ENCODE assay signal across 8 mouse cellular contexts in genomic region chr9:58581958-58582540, GRCm38 (mm10). TPM values are rescaled to one million over a fixed set of nuclear protein-coding genes. Genes with fewer than 3 reads are reported as not detected.
DNase-seq lines count a peak whose midpoint lies in the region; ATAC-seq and TF ChIP-seq lines count a peak whose summit lies in the region.

Gene Nptn (plus strand): TSS chr9:58582240.

- no peaks in the 10 kb centered on the region for H3K36me3 ChIP-seq in hindbrain, embryonic 10.5 days
- no peaks in the 10 kb centered on the region for H3K36me3 ChIP-seq in lung, postnatal 0 days (ENCODE audit: insufficient read depth, low read length)

- H3K4me2 ChIP-seq in lung, postnatal 0 days (replicated peaks; ENCODE audit: low read depth, low read length) = peak within 1 kb of the TSS; percentile 66

- peak within 1 kb of the TSS; percentile 94 for H3K9ac ChIP-seq in lung, postnatal 0 days (replicated peaks; ENCODE audit: low read depth)

- H3K27ac ChIP-seq in hindbrain, embryonic 10.5 days = peak within 1 kb of the TSS; percentile 97
- peak within 1 kb of the TSS; percentile 97 for H3K27ac ChIP-seq in lung, postnatal 0 days (ENCODE audit: low read length)

- peak; percentile 46; the same call in 1 of the 2 replicates for TF ChIP-seq EP300 in lung, postnatal 0 days (IDR thresholded peaks at IDR 0.05)

- H3K27me3 ChIP-seq in hindbrain, embryonic 10.5 days (ENCODE audit: insufficient read depth, poor library complexity, severe bottlenecking) = no peaks in the 10 kb centered on the region
- no peaks in the 10 kb centered on the region for H3K27me3 ChIP-seq in lung, postnatal 0 days (replicated peaks; ENCODE audit: insufficient read depth, low read length)

- no peaks in the 10 kb centered on the region for H3K9me3 ChIP-seq in hindbrain, embryonic 10.5 days
- no peaks in the 10 kb centered on the region for H3K9me3 ChIP-seq in lung, postnatal 0 days (ENCODE audit: low read length)

- peaks cover 28% of the 10 kb centered on the region for H3K4me1 ChIP-seq in hindbrain, embryonic 10.5 days (replicated peaks)
- H3K4me1 ChIP-seq in lung, postnatal 0 days (ENCODE audit: insufficient read depth, low read depth, low read length) = no peaks in the 10 kb centered on the region

- H3K4me3 ChIP-seq in hindbrain, embryonic 10.5 days = peak within 1 kb of the TSS; percentile 92
- H3K4me3 ChIP-seq in lung, postnatal 0 days (ENCODE audit: low read depth, low read length) = peak within 1 kb of the TSS; percentile 72

- TF ChIP-seq CTCF in lung, postnatal 0 days (IDR thresholded peaks at IDR 0.05) = no peak

- WGBS in hindbrain, embryonic 10.5 days = under 1% methylated on average over 52 of the region's 56 CpGs
- WGBS in lung, postnatal 0 days = 3% methylated on average over 30 of the region's 56 CpGs

- peak; percentile 84 for ATAC-seq in frontal cortex, adult (ENCODE audit: low TSS enrichment)
- peak; percentile 99 for ATAC-seq in lung, postnatal 0 days

- peak; percentile 97 for DNase-seq in MN1 (ENCODE audit: low spot score)
- DNase-seq in cerebellum, adult 9-10 months = peak; percentile 98
- peak; percentile 99 for DNase-seq in hindbrain, embryonic 10.5 days (ENCODE audit: low spot score)
- DNase-seq in layer of hippocampus, adult 9-11 months = peak; percentile 99
- peak; percentile 99 for DNase-seq in lung, postnatal 0 days (ENCODE audit: low spot score)
- DNase-seq in ovary, postnatal 14 days (ENCODE audit: low spot score) = peak; percentile 92
- DNase-seq in thymus, postnatal 14 days = peak; percentile 98

RNA-seq across cellular contexts. Expression of gene Nptn, which starts in this region (rescaled TPM):
- 57.2 and 57.6 TPM in 2 replicates for polyA plus RNA-seq in hindbrain, embryonic 10.5 days (2016; fragmentation: Nextera tagmentation; extraction: Ambion mirVana)
- polyA plus RNA-seq in lung, postnatal 0 days (2015; fragmentation: Nextera tagmentation; extraction: Ambion mirVana) = 132 and 133 TPM in 2 replicates

Comparison
In these comparisons a context has a peak if more than half of its experiments do, and no peak if none do; other contexts are left out.
1. Peak in every context shown above with its lines: DNase-seq, ATAC-seq, H3K4me3 ChIP-seq and H3K27ac ChIP-seq.